Mouse (Mus musculus): ENCODE results near the gene Ap3b1.

Ap3b1 gene

GRCm38 (mm10) chr13:94451229-94451628, 92.5 kb downstream of the Ap3b1 start:
- no peak for DNase-seq (ENCODE audit: low spot score in 2 of 2)

- no peak for DNase-seq (ENCODE audit: low spot score in 2 of 2)
Observed at GRCm38 (mm10) chr13:94454131-94454530, 95.4 kb downstream of the Ap3b1 start.

- no peak for DNase-seq (ENCODE audit: low spot score in 2 of 2)
Observed at GRCm38 (mm10) chr13:94459143-94459542, 100.4 kb downstream of the Ap3b1 start.

- no peak for DNase-seq (ENCODE audit: low spot score in 2 of 2)
Observed at GRCm38 (mm10) chr13:94464221-94464620, 105.5 kb downstream of the Ap3b1 start.

- DNase-seq (ENCODE audit: low spot score in 2 of 2) = no peak
Observed at GRCm38 (mm10) chr13:94468551-94468950, 109.8 kb downstream of the Ap3b1 start.

- no peak for DNase-seq (ENCODE audit: low spot score in 2 of 2)
Observed at GRCm38 (mm10) chr13:94471009-94471672, 112.4 kb downstream of the Ap3b1 start.

- no peak for DNase-seq (ENCODE audit: low spot score in 2 of 2)
Observed at GRCm38 (mm10) chr13:94476208-94476607, 117.4 kb downstream of the Ap3b1 start.

GRCm38 (mm10) chr13:94480256-94480655, 121.5 kb downstream of the Ap3b1 start:
- DNase-seq (ENCODE audit: low spot score in 2 of 2) = no peak

GRCm38 (mm10) chr13:94490684-94491083, 131.9 kb downstream of the Ap3b1 start:
- DNase-seq (ENCODE audit: low spot score in 2 of 2) = no peak

GRCm38 (mm10) chr13:94491159-94491558, 132.4 kb downstream of the Ap3b1 start:
- DNase-seq (ENCODE audit: low spot score in 2 of 2) = no peak

GRCm38 (mm10) chr13:94497521-94497920, 138.8 kb downstream of the Ap3b1 start:
- DNase-seq (ENCODE audit: low spot score in 2 of 2) = no peak

GRCm38 (mm10) chr13:94506411-94506810, 147.7 kb downstream of the Ap3b1 start:
- DNase-seq (ENCODE audit: low spot score in 2 of 2) = no peak

GRCm38 (mm10) chr13:94508344-94508743, 149.6 kb downstream of the Ap3b1 start:
- DNase-seq (ENCODE audit: low spot score in 2 of 2) = no peak

GRCm38 (mm10) chr13:94513157-94513767, 154.5 kb downstream of the Ap3b1 start:
- no peak for DNase-seq (ENCODE audit: low spot score in 2 of 2)

GRCm38 (mm10) chr13:94513898-94514297, 155.1 kb downstream of the Ap3b1 start:
- DNase-seq (ENCODE audit: low spot score in 2 of 2) = no peak

GRCm38 (mm10) chr13:94514992-94515391, 156.2 kb downstream of the Ap3b1 start:
- no peak for DNase-seq (ENCODE audit: low spot score in 2 of 2)

GRCm38 (mm10) chr13:94516532-94516931, 157.8 kb downstream of the Ap3b1 start:
- no peak for DNase-seq (ENCODE audit: low spot score in 2 of 2)

GRCm38 (mm10) chr13:94518176-94518575, 159.4 kb downstream of the Ap3b1 start:
- no peak for DNase-seq (ENCODE audit: low spot score in 2 of 2)

- no peak for DNase-seq (ENCODE audit: low spot score in 2 of 2)
Observed at GRCm38 (mm10) chr13:94519276-94519675, 160.5 kb downstream of the Ap3b1 start.

GRCm38 (mm10) chr13:94523213-94523612, 164.5 kb downstream of the Ap3b1 start:
- no peak for DNase-seq (ENCODE audit: low spot score in 2 of 2)

GRCm38 (mm10) chr13:94524669-94525238, 166.0 kb downstream of the Ap3b1 start:
- no peak for DNase-seq (ENCODE audit: low spot score in 2 of 2)

- peak in 1 of 2 experiments; percentile 55 for DNase-seq (ENCODE audit: low spot score in 2 of 2)
Observed at GRCm38 (mm10) chr13:94529138-94529537, 170.4 kb downstream of the Ap3b1 start.

GRCm38 (mm10) chr13:94533516-94533915, 174.8 kb downstream of the Ap3b1 start:
- no peak for DNase-seq (ENCODE audit: low spot score in 2 of 2)

All from urinary bladder, postnatal 4 days (tissue).